Mouse (Mus musculus): Measurements from ENCODE around the gene Pi4kb. TPM values are rescaled to one million over a fixed set of nuclear protein-coding genes. Genes with fewer than 3 reads are reported as not detected.
"Not testable (repeated sequence)": the region's sequence is repeated elsewhere in the genome, so short reads cannot be mapped to it uniquely, and the experiment has no call there.

The Pi4kb gene
- polyA plus RNA-seq, 1 experiment from 2014 or later, result 13.1 TPM

DNA sequence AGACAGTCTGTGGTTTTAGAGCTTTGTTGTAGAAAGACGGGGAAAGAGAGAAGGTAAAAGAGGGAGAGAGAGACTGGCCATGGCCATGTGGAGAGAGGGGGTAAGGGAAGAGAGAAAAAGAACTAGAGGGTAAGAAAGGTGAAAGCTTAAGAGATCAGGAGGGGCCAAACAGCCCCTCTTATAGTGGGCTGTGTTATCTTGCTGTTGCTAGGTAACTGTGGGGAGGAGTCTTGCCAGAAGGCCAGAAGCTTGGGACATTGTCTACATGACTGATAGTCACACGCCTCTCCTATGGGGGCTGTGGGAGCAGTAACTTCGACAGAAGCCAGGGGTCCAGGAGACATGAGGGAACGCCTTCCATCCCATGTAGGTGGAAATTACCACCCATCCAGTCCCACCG lies 50.7 kb downstream of the Pi4kb start:
- Histone ChIP-seq H3K9ac (peak overlapping the region; percentile 56), H3K36me3 (peaks cover 12% of the 10 kb centered on the region), H3K4me1 (peaks cover 43% of the 10 kb centered on the region), H3K4me2 (peak overlapping the region; percentile 52), H3K4me3 (peak overlapping the region; percentile 22), H3K9me3 (replicated peaks) (no peaks in the 10 kb centered on the region), H3K27ac (peak overlapping the region; percentile 47; the same call in 1 of the 2 replicates), H3K27me3 (replicated peaks) (no peaks in the 10 kb centered on the region)
- 28% methylated on average over 5 of the region's 5 CpGs for WGBS (ENCODE audit: insufficient replicate concordance)
- ATAC-seq, result peak; percentile 39

DNA sequence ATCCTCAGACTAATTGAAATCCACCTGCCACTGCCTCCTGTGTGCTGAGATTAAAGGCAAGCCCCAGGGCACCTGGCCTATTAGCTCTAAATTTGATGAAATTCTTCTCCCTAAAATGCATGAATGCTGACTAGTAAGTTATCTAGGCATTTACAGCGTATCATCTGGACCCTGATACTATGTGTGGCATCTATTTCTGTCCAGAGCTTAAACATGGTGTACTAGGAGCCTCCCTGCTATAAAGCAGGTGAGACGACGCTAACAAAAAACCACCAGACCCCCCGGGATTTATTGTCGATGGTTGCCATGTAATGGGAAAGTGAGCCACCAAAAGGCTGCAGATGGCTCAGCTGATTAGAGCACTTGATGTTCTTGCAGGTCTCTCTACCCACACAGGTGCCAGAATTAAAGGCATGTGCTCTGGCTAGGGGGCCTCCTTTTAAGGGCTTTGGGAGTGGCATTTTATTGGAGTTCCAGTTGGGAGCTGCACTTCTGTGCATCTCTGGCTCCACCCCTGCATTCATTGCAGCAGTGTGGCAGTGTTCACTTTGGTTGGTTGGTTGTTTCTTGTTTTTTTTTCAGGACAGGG lies 52.6 kb downstream of the Pi4kb start:
- ATAC-seq, result 0 out of 2 replicates have a peak, but pooled peaks have one; percentile 24
- peaks cover 43% of the 10 kb centered on the region for H3K4me1 ChIP-seq
- H3K4me2 ChIP-seq, result no peak overlapping the region
- 60% methylated on average over 5 of the region's 5 CpGs for WGBS (ENCODE audit: insufficient replicate concordance)
- peak overlapping the region; percentile 5; the same call in 1 of the 2 replicates for H3K27ac ChIP-seq
- no peaks in the 10 kb centered on the region for H3K9me3 ChIP-seq (replicated peaks)
- H3K4me3 ChIP-seq, result no peak overlapping the region
- H3K27me3 ChIP-seq (replicated peaks), result no peaks in the 10 kb centered on the region
- no peak overlapping the region for H3K9ac ChIP-seq
- H3K36me3 ChIP-seq, result peaks cover 31% of the 10 kb centered on the region

DNA sequence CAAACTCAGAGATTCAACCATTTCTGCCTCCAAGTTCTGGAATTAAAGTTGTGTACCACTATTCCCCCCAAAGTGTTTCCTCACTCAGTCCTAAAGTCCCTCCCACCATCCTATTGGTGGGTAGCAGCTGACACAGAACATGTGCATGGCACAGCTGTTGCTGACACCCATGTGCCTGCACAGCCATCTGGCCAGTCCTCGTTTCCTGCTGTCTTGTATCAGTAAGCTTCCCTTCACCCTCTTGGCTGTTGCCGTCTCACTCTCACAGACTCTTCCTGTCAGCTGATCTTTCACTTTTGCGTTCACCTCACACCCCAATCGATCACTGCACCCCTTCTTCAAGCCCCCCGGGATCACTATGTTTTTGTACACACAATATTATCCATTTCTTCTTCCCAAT lies 53.2 kb downstream of the Pi4kb start:
- Histone ChIP-seq H3K9ac (no peak overlapping the region; the same call in 1 of the 2 replicates), H3K27ac (peak overlapping the region; percentile 5; the same call in 1 of the 2 replicates), H3K4me1 (peaks cover 43% of the 10 kb centered on the region), H3K4me2 (no peak overlapping the region), H3K27me3 (replicated peaks) (no peaks in the 10 kb centered on the region), H3K9me3 (replicated peaks) (no peaks in the 10 kb centered on the region), H3K4me3 (no peak overlapping the region), H3K36me3 (peaks cover 37% of the 10 kb centered on the region)
- ATAC-seq, result 0 out of 2 replicates have a peak, but pooled peaks have one; percentile 42
- 30% methylated on average over 5 of the region's 5 CpGs for WGBS (ENCODE audit: insufficient replicate concordance)

DNA sequence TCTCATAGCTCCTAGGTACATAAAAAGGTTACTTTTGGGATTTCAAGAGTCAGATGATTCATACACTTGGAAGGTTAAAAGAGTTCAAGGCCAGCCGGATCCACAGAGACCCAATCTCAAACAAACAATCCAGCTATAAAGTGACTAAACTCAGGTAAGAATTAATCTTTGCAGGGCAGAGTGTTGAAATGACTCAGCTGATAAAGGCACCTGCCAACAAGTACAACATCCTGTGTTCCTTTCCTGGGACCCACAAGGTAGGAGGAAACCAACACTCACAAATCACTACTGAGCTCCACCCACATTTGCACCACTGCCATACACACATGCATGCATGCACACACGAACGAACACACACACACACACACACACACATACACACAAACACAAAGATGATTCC lies 54.1 kb downstream of the Pi4kb start:
- H3K36me3 ChIP-seq, result peaks cover 46% of the 10 kb centered on the region
- 76% methylated on average over 3 of the region's 3 CpGs for WGBS (ENCODE audit: insufficient replicate concordance)
- no peak overlapping the region for H3K27ac ChIP-seq
- no peaks in the 10 kb centered on the region for H3K27me3 ChIP-seq (replicated peaks)
- no peaks in the 10 kb centered on the region for H3K9me3 ChIP-seq (replicated peaks)
- no peak for ATAC-seq
- no peak overlapping the region for H3K4me2 ChIP-seq
- H3K9ac ChIP-seq, result no peak overlapping the region
- peaks cover 43% of the 10 kb centered on the region for H3K4me1 ChIP-seq
- H3K4me3 ChIP-seq, result no peak overlapping the region

DNA sequence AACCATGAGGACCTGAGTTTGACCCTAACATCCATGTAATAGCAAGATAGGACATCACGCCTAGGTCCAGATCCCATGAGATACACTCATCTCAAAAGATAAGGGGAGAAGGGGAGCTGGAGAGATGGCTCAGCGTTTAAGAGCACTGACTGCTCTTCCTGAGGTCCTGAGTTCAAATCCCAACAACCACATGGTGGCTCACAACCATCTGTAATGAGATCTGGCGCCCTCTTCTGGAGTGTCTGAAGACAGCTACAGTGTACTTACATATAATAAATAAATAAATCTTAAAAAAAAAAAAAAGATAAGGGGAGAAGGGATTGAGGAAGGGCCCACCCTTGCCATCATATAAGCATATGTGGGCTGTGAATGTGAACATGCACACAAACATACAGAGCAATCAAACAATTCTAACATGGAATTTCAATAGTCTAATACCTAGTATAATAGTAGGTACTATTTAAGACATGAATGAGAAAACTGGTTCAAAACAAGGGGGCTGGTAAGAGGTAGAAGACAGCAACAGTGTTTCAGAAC lies 54.8 kb downstream of the Pi4kb start:
- WGBS (ENCODE audit: insufficient replicate concordance), result 52% methylated on average over 3 of the region's 3 CpGs
- H3K27me3 ChIP-seq (replicated peaks); H3K9me3 ChIP-seq (replicated peaks); H3K4me3 ChIP-seq; ATAC-seq; H3K4me2 ChIP-seq; H3K9ac ChIP-seq; H3K27ac ChIP-seq: not testable (repeated sequence)
- Histone ChIP-seq H3K4me1 (peaks cover 40% of the 10 kb centered on the region), H3K36me3 (peaks cover 53% of the 10 kb centered on the region)

DNA sequence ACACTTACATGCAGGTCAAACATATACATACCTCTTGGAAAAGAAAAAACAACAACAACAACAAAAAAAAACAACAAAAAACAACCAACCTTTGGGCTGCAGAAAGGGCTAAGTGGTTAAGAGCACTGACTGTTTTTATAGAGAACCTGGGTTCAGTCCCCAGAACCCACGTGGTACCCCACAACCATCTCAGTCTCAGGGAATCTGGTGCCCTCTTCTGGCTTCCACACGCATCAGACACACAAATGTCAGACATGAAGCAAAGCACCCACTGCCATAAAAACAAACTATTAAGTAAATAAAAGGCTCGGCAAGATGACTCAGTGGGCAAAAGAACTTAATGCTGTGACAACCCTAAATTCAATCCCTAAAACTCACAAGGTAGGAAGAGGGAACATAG lies 55.4 kb downstream of the Pi4kb start:
- Histone ChIP-seq H3K9me3 (replicated peaks) (no peaks in the 10 kb centered on the region), H3K4me1 (peaks cover 34% of the 10 kb centered on the region), H3K27me3 (replicated peaks) (no peaks in the 10 kb centered on the region), H3K4me2 (no peak overlapping the region), H3K4me3 (no peak overlapping the region), H3K36me3 (peaks cover 59% of the 10 kb centered on the region), H3K9ac (no peak overlapping the region), H3K27ac (no peak overlapping the region)
- ATAC-seq, result no peak
- 66% methylated on average over 3 of the region's 3 CpGs for WGBS (ENCODE audit: insufficient replicate concordance)

DNA sequence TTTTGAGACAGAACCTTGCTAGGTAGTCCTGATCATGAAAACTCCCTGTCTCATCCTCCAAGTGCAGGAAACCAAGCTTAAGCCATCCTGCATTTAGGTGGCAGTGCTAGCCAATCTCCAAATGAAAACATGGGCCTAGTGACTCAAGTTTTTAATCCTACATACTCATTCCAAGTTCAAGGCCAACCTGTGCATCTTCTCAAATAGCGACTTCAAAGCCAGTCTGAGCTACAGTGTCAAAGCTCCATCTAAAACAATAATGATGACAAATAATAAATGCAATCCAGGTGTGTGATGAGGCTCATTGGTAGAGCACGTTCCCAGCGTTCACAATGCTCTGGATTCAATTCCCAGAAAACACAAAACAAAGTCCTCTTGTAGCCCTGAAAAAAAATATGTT lies 67.1 kb downstream of the Pi4kb start:
- Histone ChIP-seq H3K9ac (peak overlapping the region; percentile 80), H3K4me3 (peak overlapping the region; percentile 69), H3K27me3 (replicated peaks) (no peaks in the 10 kb centered on the region), H3K4me2 (peak overlapping the region; percentile 81), H3K27ac (peak overlapping the region; percentile 83), H3K4me1 (peaks cover 39% of the 10 kb centered on the region), H3K36me3 (peaks cover 38% of the 10 kb centered on the region), H3K9me3 (replicated peaks) (no peaks in the 10 kb centered on the region)
- ATAC-seq, result no peak
- 8% methylated on average over 3 of the region's 3 CpGs for WGBS (ENCODE audit: insufficient replicate concordance)

DNA sequence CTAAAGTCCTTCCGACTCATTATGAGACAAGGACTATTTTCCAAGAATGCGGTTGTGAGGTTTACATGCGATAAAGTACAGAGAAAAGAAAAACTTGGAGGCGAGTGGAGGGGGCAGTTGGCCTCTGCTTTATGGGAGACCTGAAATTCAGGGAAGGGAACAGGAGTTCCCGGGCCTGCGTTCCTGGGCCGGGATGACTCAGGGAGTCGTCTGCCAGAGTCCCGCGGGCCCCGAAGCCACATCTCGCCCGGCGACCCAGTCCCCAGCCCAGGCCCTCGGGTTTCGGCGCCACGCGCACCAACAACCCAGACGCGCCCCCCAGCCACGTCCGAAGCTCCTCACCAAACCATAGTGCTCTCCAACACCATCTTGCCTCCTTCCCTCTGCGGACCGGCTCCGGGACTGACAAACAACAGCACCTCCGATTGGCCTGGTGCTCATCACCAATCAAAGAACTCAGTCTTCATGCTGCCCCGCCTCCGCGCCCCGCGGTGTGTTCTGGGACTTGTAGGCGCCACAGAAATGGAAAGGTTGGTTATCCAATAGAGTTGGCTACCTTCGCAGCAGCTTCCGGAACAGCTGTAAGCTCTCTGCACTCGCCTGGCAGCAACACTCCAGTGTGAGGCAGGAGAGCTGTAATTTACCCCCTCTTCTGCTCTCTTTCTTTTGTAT lies 67.8 kb downstream of the Pi4kb start, which contains the start of gene Psmd4:
Gene Psmd4, minus strand, starts transcription at position 449 of the 672 bp plus-strand sequence.
- under 1% methylated on average over 36 of the region's 36 CpGs for WGBS (ENCODE audit: insufficient replicate concordance)
- H3K4me1 ChIP-seq, result peaks cover 46% of the 10 kb centered on the region

DNA sequence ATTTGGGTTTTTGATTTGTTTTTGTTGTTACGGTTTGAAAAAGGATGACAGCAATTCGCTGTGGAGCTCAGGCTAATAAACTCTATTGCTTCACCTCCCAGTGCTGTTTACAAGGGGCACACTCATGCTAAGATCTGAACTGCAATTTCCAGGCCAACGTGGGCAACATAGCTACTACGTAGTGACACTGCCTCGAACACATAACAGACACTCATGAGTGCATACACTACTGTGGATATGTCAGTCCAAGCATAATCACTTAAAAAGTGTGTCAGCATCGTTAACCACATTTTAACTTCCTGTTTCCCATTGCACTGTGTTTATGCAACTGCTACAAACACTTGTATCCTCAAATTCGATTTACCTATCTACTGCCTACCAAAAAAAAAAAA lies 68.3 kb downstream of the Pi4kb start:
- Histone ChIP-seq H3K4me2 (peak overlapping the region; percentile 69), H3K36me3 (peaks cover 27% of the 10 kb centered on the region), H3K4me1 (peaks cover 51% of the 10 kb centered on the region), H3K9me3 (replicated peaks) (no peaks in the 10 kb centered on the region), H3K27ac (peak overlapping the region; percentile 83), H3K27me3 (replicated peaks) (no peaks in the 10 kb centered on the region), H3K9ac (peak overlapping the region; percentile 54), H3K4me3 (peak overlapping the region; percentile 69)
- peak; percentile 53 for ATAC-seq
- WGBS (ENCODE audit: insufficient replicate concordance), result 9% methylated on average over 7 of the region's 7 CpGs

More for the DNA sequence above, 67.8 kb downstream of the Pi4kb start, which contains the start of gene Psmd4:
- Histone ChIP-seq H3K27me3 (replicated peaks) (no peaks in the 10 kb centered on the region), H3K27ac (peak within 1 kb of the TSS; percentile 83), H3K4me3 (peak within 1 kb of the TSS; percentile 69), H3K9me3 (replicated peaks) (no peaks in the 10 kb centered on the region), H3K36me3 (peaks cover 32% of the 10 kb centered on the region), H3K4me2 (peak within 1 kb of the TSS; percentile 81), H3K9ac (peak within 1 kb of the TSS; percentile 80)
- ATAC-seq, result peak; percentile 96

DNA sequence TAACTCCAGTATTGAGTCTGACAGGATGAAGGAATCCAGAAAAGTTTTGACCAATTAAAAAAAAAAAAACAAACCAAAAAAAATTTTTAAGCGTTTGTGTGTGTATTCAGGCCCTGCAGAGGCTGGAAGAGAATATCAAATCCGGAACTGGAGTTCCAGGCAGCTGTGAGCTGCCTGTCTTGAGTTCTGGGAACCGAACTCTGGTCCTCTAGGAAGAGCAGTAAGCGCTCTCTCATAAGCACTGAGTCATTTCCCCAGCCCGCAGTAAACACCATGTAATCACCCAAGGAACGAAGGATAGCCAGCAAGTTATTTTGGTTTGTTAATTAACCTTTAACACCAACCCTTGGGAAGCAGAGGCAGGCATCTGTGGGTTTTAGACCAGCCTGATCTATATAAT lies 68.7 kb downstream of the Pi4kb start:
- H3K27me3 ChIP-seq (replicated peaks), result no peaks in the 10 kb centered on the region
- no peak overlapping the region for H3K9ac ChIP-seq
- H3K36me3 ChIP-seq, result peaks cover 23% of the 10 kb centered on the region
- peak overlapping the region; percentile 69; the same call in 1 of the 2 replicates for H3K4me2 ChIP-seq
- H3K9me3 ChIP-seq (replicated peaks), result no peaks in the 10 kb centered on the region
- H3K27ac ChIP-seq, result peak overlapping the region; percentile 83
- no peak for ATAC-seq
- H3K4me3 ChIP-seq, result no peak overlapping the region
- H3K4me1 ChIP-seq, result peaks cover 55% of the 10 kb centered on the region
- 56% methylated on average over 6 of the region's 6 CpGs for WGBS (ENCODE audit: insufficient replicate concordance)

DNA sequence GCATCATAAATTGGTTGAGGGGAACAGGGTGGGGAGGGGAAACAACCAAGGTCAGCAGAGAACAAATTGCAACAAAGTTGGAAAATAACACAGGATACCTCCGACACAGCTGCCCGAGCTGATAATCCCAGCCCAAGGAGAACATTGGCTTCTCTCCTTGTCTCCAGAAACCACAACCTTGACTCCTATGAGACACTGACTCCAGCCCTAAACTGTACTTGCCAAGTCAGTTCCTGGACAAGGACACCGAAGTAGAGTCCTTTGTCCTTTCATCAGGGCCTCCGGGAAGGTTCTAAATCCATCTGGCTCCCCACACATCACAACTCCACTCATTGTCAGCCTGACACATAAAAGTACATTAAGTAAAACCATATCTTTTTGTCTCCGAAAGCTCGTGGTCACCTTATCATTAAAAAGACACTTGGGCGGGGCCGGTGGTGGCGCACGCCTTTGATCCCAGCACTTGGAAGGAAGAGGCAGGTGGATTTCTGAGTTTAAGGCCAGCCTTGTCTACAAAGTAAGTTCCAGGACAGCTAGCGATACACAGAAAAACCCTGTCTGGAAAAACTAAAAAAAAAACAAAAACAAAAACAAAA lies 72.0 kb downstream of the Pi4kb start:
- peaks cover 52% of the 10 kb centered on the region for H3K4me1 ChIP-seq
- WGBS (ENCODE audit: insufficient replicate concordance), result 20% methylated on average over 11 of the region's 11 CpGs
- H3K36me3 ChIP-seq, result no peaks in the 10 kb centered on the region
- H3K4me3 ChIP-seq, result peak overlapping the region; percentile 26
- peak; percentile 17; the same call in 1 of the 2 replicates for ATAC-seq
- 0 out of 2 replicates have a peak, but pooled peaks cover 3% of the 10 kb centered on the region for H3K27me3 ChIP-seq (replicated peaks)
- no peaks in the 10 kb centered on the region for H3K9me3 ChIP-seq (replicated peaks)
- peak overlapping the region; percentile 63 for H3K4me2 ChIP-seq
- peak overlapping the region; percentile 83 for H3K27ac ChIP-seq
- H3K9ac ChIP-seq, result peak overlapping the region; percentile 46

DNA sequence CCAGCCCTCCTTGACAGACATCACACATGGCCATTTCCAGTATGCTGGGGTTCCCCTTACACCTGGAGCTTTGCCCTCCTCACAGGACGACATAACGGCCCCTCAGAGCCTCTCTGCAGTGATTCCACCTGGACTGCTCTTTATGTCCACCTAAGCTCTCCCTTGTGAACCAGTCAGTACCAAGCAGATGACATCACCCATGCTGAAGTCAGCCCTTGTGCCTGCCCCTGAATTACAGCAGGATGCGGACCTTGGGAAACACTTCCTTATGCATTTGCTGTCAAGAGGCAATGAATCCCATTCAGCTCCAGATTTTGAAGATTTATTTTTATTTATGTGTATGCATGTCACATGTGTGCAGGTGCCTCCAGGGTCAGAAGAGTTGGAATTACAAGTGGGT lies 73.4 kb downstream of the Pi4kb start:
- Histone ChIP-seq H3K4me2 (no peak overlapping the region), H3K9me3 (replicated peaks) (no peaks in the 10 kb centered on the region), H3K27ac (no peak overlapping the region), H3K4me3 (no peak overlapping the region), H3K36me3 (no peaks in the 10 kb centered on the region), H3K4me1 (peaks cover 53% of the 10 kb centered on the region), H3K9ac (no peak overlapping the region), H3K27me3 (replicated peaks) (0 out of 2 replicates have a peak, but pooled peaks cover 3% of the 10 kb centered on the region)
- ATAC-seq, result no peak
- WGBS (ENCODE audit: insufficient replicate concordance), result 82% methylated on average over 3 of the region's 3 CpGs

Data from liver, embryonic 12.5 days (tissue).